Mouse (Mus musculus): Measurements from ENCODE around the gene Itgb7. TPM values are rescaled to one million over a fixed set of nuclear protein-coding genes. Genes with fewer than 3 reads are reported as not detected.

The Itgb7 gene
- polyA plus RNA-seq (2016; fragmentation: Nextera tagmentation; extraction: Ambion mirVana), result 0.38 and 0.72 TPM in 2 replicates

- no peaks in the 10 kb centered on the region for H3K9me3 ChIP-seq (replicated peaks)
- WGBS, result 37% methylated on average over 6 of the region's 6 CpGs
- no peak within 1 kb of the TSS for H3K4me2 ChIP-seq
- H3K4me3 ChIP-seq, result no peak within 1 kb of the TSS
- H3K4me1 ChIP-seq (replicated peaks), result peaks cover 11% of the 10 kb centered on the region
- H3K27me3 ChIP-seq (replicated peaks), result peaks cover 3% of the 10 kb centered on the region; the same call in 1 of the 2 replicates
- no peak within 1 kb of the TSS for H3K27ac ChIP-seq (ENCODE audit: poor library complexity, severe bottlenecking)
- 0 out of 2 replicates have a peak, but pooled peaks have one; percentile 38 for ATAC-seq (ENCODE audit: insufficient number of reproducible peaks, low FRiP score)
- H3K36me3 ChIP-seq, result peaks cover 7% of the 10 kb centered on the region; the same call in 1 of the 2 replicates
- no peak within 1 kb of the TSS for H3K9ac ChIP-seq
These were observed at the start of gene Itgb7 for GRCm38 (mm10) chr15:102231748-102232147. Gene Itgb7, minus strand, starts transcription at chr15:102231944.

GRCm38 (mm10) chr15:102280623-102281022 lies 48.9 kb upstream of the Itgb7 start:
- ATAC-seq (ENCODE audit: insufficient number of reproducible peaks, low FRiP score), result no peak
- Histone ChIP-seq H3K9me3 (replicated peaks) (no peaks in the 10 kb centered on the region), H3K4me2 (peak overlapping the region; percentile 90), H3K27ac (ENCODE audit: poor library complexity, severe bottlenecking) (no peak overlapping the region), H3K36me3 (peaks cover 18% of the 10 kb centered on the region), H3K27me3 (replicated peaks) (no peaks in the 10 kb centered on the region), H3K4me3 (no peak overlapping the region), H3K9ac (0 out of 2 replicates have a peak overlapping the region, but pooled peaks have one; percentile 83), H3K4me1 (replicated peaks) (peaks cover 33% of the 10 kb centered on the region)
- WGBS, result 94% methylated on average over 19 of the region's 19 CpGs

- peak; percentile 18; the same call in 1 of the 2 replicates for ATAC-seq (ENCODE audit: insufficient number of reproducible peaks, low FRiP score)
- Histone ChIP-seq H3K9me3 (replicated peaks) (no peaks in the 10 kb centered on the region), H3K4me2 (peak overlapping the region; percentile 90), H3K4me1 (replicated peaks) (peaks cover 29% of the 10 kb centered on the region), H3K27me3 (replicated peaks) (no peaks in the 10 kb centered on the region), H3K36me3 (peaks cover 18% of the 10 kb centered on the region), H3K27ac (ENCODE audit: poor library complexity, severe bottlenecking) (peak overlapping the region; percentile 81), H3K4me3 (peak overlapping the region; percentile 65), H3K9ac (peak overlapping the region; percentile 83)
- WGBS, result 23% methylated on average over 13 of the region's 13 CpGs
These were observed 48.2 kb upstream of the Itgb7 start for GRCm38 (mm10) chr15:102279783-102280520.

GRCm38 (mm10) chr15:102279092-102279782 lies 47.5 kb upstream of the Itgb7 start, which contains the start of gene Mfsd5:
Gene Mfsd5, plus strand, starts transcription at chr15:102279454.
- H3K9ac ChIP-seq, result peak within 1 kb of the TSS; percentile 83
- ATAC-seq (ENCODE audit: insufficient number of reproducible peaks, low FRiP score), result peak; percentile 97

GRCm38 (mm10) chr15:102278726-102279091 lies 47.0 kb upstream of the Itgb7 start:
- Histone ChIP-seq H3K36me3 (peaks cover 18% of the 10 kb centered on the region), H3K4me3 (peak overlapping the region; percentile 65), H3K27me3 (replicated peaks) (no peaks in the 10 kb centered on the region), H3K4me1 (replicated peaks) (peaks cover 23% of the 10 kb centered on the region), H3K27ac (ENCODE audit: poor library complexity, severe bottlenecking) (peak overlapping the region; percentile 81), H3K9ac (peak overlapping the region; percentile 83), H3K4me2 (peak overlapping the region; percentile 90), H3K9me3 (replicated peaks) (no peaks in the 10 kb centered on the region)
- WGBS, result 29% methylated on average over 7 of the region's 7 CpGs
- ATAC-seq (ENCODE audit: insufficient number of reproducible peaks, low FRiP score), result no peak

More at GRCm38 (mm10) chr15:102279092-102279782, 47.5 kb upstream of the Itgb7 start, which contains the start of gene Mfsd5:
- Histone ChIP-seq H3K4me3 (peak within 1 kb of the TSS; percentile 65), H3K4me1 (replicated peaks) (peaks cover 23% of the 10 kb centered on the region), H3K27ac (ENCODE audit: poor library complexity, severe bottlenecking) (peak within 1 kb of the TSS; percentile 81), H3K9me3 (replicated peaks) (no peaks in the 10 kb centered on the region), H3K4me2 (peak within 1 kb of the TSS; percentile 90), H3K36me3 (peaks cover 18% of the 10 kb centered on the region), H3K27me3 (replicated peaks) (no peaks in the 10 kb centered on the region)
- under 1% methylated on average over 65 of the region's 65 CpGs for WGBS

- WGBS, result 68% methylated on average over 6 of the region's 6 CpGs
- no peaks in the 10 kb centered on the region for H3K9me3 ChIP-seq (replicated peaks)
- no peaks in the 10 kb centered on the region for H3K36me3 ChIP-seq
- no peak overlapping the region for H3K4me2 ChIP-seq
- peaks cover 23% of the 10 kb centered on the region for H3K27me3 ChIP-seq (replicated peaks)
- H3K4me1 ChIP-seq (replicated peaks), result peaks cover 17% of the 10 kb centered on the region
- no peak overlapping the region for H3K27ac ChIP-seq (ENCODE audit: poor library complexity, severe bottlenecking)
- H3K9ac ChIP-seq, result no peak overlapping the region
- no peak for ATAC-seq (ENCODE audit: insufficient number of reproducible peaks, low FRiP score)
- no peak overlapping the region for H3K4me3 ChIP-seq
These were observed 42.4 kb upstream of the Itgb7 start for GRCm38 (mm10) chr15:102273982-102274716.

- H3K4me2 ChIP-seq, result no peak overlapping the region
- H3K4me3 ChIP-seq, result no peak overlapping the region
- no peak overlapping the region for H3K9ac ChIP-seq
- H3K36me3 ChIP-seq, result no peaks in the 10 kb centered on the region
- peaks cover 23% of the 10 kb centered on the region for H3K27me3 ChIP-seq (replicated peaks)
- H3K9me3 ChIP-seq (replicated peaks), result no peaks in the 10 kb centered on the region
- H3K4me1 ChIP-seq (replicated peaks), result peaks cover 13% of the 10 kb centered on the region
- no peak overlapping the region for H3K27ac ChIP-seq (ENCODE audit: poor library complexity, severe bottlenecking)
- ATAC-seq (ENCODE audit: insufficient number of reproducible peaks, low FRiP score), result no peak
- 39% methylated on average over 3 of the region's 3 CpGs for WGBS
These were observed 39.7 kb upstream of the Itgb7 start for GRCm38 (mm10) chr15:102271441-102271840.

- peaks cover 13% of the 10 kb centered on the region for H3K4me1 ChIP-seq (replicated peaks)
These were observed 38.7 kb upstream of the Itgb7 start, which contains the start of gene Gm9918 for GRCm38 (mm10) chr15:102270274-102270960. Gene Gm9918, plus strand, starts transcription at chr15:102270563.

GRCm38 (mm10) chr15:102265548-102265947 lies 33.8 kb upstream of the Itgb7 start:
- no peaks in the 10 kb centered on the region for H3K36me3 ChIP-seq
- peaks cover 37% of the 10 kb centered on the region for H3K27me3 ChIP-seq (replicated peaks)
- 80% methylated on average over 5 of the region's 5 CpGs for WGBS
- no peak overlapping the region for H3K4me2 ChIP-seq
- H3K27ac ChIP-seq (ENCODE audit: poor library complexity, severe bottlenecking), result no peak overlapping the region
- H3K9ac ChIP-seq, result no peak overlapping the region
- no peak for ATAC-seq (ENCODE audit: insufficient number of reproducible peaks, low FRiP score)
- no peak overlapping the region for H3K4me3 ChIP-seq
- no peaks in the 10 kb centered on the region for H3K9me3 ChIP-seq (replicated peaks)
- peaks cover 7% of the 10 kb centered on the region for H3K4me1 ChIP-seq (replicated peaks)

More at GRCm38 (mm10) chr15:102270274-102270960, 38.7 kb upstream of the Itgb7 start, which contains the start of gene Gm9918:
- peak; percentile 29; the same call in 1 of the 2 replicates for ATAC-seq (ENCODE audit: insufficient number of reproducible peaks, low FRiP score)
- 11% methylated on average over 21 of the region's 21 CpGs for WGBS
- peak within 1 kb of the TSS; percentile 32 for H3K4me3 ChIP-seq
- H3K4me2 ChIP-seq, result peak within 1 kb of the TSS; percentile 59
- peaks cover 23% of the 10 kb centered on the region for H3K27me3 ChIP-seq (replicated peaks)
- H3K36me3 ChIP-seq, result no peaks in the 10 kb centered on the region
- no peak within 1 kb of the TSS for H3K27ac ChIP-seq (ENCODE audit: poor library complexity, severe bottlenecking)
- H3K9me3 ChIP-seq (replicated peaks), result no peaks in the 10 kb centered on the region
- H3K9ac ChIP-seq, result peak within 1 kb of the TSS; percentile 56; the same call in 1 of the 2 replicates

- WGBS, result 70% methylated on average over 2 of the region's 2 CpGs
- H3K9ac ChIP-seq, result no peak overlapping the region
- no peak overlapping the region for H3K4me2 ChIP-seq
- H3K4me3 ChIP-seq, result no peak overlapping the region
- ATAC-seq (ENCODE audit: insufficient number of reproducible peaks, low FRiP score), result no peak
- H3K36me3 ChIP-seq, result no peaks in the 10 kb centered on the region
- no peaks in the 10 kb centered on the region for H3K9me3 ChIP-seq (replicated peaks)
- H3K27ac ChIP-seq (ENCODE audit: poor library complexity, severe bottlenecking), result no peak overlapping the region
- H3K27me3 ChIP-seq (replicated peaks), result peaks cover 47% of the 10 kb centered on the region
- peaks cover 12% of the 10 kb centered on the region for H3K4me1 ChIP-seq (replicated peaks)
These were observed 31.3 kb upstream of the Itgb7 start for GRCm38 (mm10) chr15:102263037-102263436.
